Mouse (Mus musculus) small intestine, adult 2 months (tissue): ENCODE results near the gene AU040320. TPM values are rescaled to one million over a fixed set of nuclear protein-coding genes. Genes with fewer than 3 reads are reported as not detected.

Source experiments
- H3K27ac ChIP-seq: fragments of 200-500 bp; 2 replicates; pipeline ENCODE4 v1.5.1; 2012; ENCODE audit warnings: low read depth, low read length, control low read depth, inconsistent platforms; ENCODE audit not compliant: insufficient read depth
- H3K27me3 ChIP-seq: fragments of 200-500 bp; 2 replicates; pipeline ENCODE4 v1.6.1; 2012; ENCODE audit warnings: mild to moderate bottlenecking, moderate library complexity, low read length, inconsistent platforms; ENCODE audit not compliant: control insufficient read depth, insufficient read depth
- H3K36me3 ChIP-seq: fragments of 200-500 bp; 2 replicates; pipeline ENCODE4 v1.6.1; 2012; ENCODE audit warnings: mild to moderate bottlenecking, low read length, control low read depth, inconsistent platforms; ENCODE audit not compliant: control insufficient read depth, insufficient read depth
- H3K4me1 ChIP-seq: fragments of 200-500 bp; 2 replicates; pipeline ENCODE4 v1.6.1; 2012; ENCODE audit warnings: low read length, inconsistent platforms, mixed read lengths; ENCODE audit not compliant: control insufficient read depth, insufficient read depth, insufficient read length
- H3K4me3 ChIP-seq: fragments of 200-500 bp; 2 replicates; pipeline ENCODE4 v1.5.1; 2012; ENCODE audit warnings: low read depth, mild to moderate bottlenecking, control low read depth, inconsistent platforms, low read length, moderate library complexity
- CTCF ChIP-seq: fragments of 200-500 bp; IDR thresholded peaks from 2 replicates; pipeline ENCODE4 v1.5.1; 2012; ENCODE audit warnings: low read depth, mild to moderate bottlenecking, control low read depth, inconsistent platforms, low read length, moderate library complexity, mixed read lengths; ENCODE audit not compliant: insufficient replicate concordance, insufficient read length; ENCODE audit errors: extremely low read depth
- POLR2A ChIP-seq: fragments of 200-500 bp; IDR thresholded peaks from 2 replicates; pipeline ENCODE4 v1.6.1; 2012; ENCODE audit warnings: low read depth, mild to moderate bottlenecking, control low read depth, inconsistent platforms, low read length, moderate library complexity
- WGBS: fragments of 180-500 bp; shearing (Covaris S2); methylation state at CpG from one replicate; pipeline ENCODE4 v1.1.7; 2018; 5-methylcytosine and 5-hydroxymethylcytosine counted together
- polyA plus RNA-seq: library from polyadenylated mRNA; depleted of rRNA; stranded (reverse); fragments of >200 nt; gene quantifications from 2 replicates; pipeline ENCODE4 v1.2.3, GENCODE M21; 2012

The AU040320 gene
- polyA plus RNA-seq, 1 experiment = 182 TPM

- TF ChIP-seq POLR2A (no peak), CTCF (no peak)
- no peak overlapping the region for H3K27ac ChIP-seq
- WGBS = 92% methylated on average over 7 of the region's 7 CpGs
- H3K4me1 ChIP-seq = no peaks in the 10 kb centered on the region
- no peaks in the 10 kb centered on the region for H3K27me3 ChIP-seq
- H3K4me3 ChIP-seq = no peak overlapping the region
- H3K36me3 ChIP-seq = peaks cover 44% of the 10 kb centered on the region
Observed at GRCm38 (mm10) chr4:126792341-126793102, 39.2 kb downstream of the AU040320 start.

GRCm38 (mm10) chr4:126802174-126802573, 48.8 kb downstream of the AU040320 start:
- Histone ChIP-seq H3K27me3 (no peaks in the 10 kb centered on the region), H3K36me3 (peaks cover 7% of the 10 kb centered on the region), H3K27ac (no peak overlapping the region), H3K4me3 (no peak overlapping the region), H3K4me1 (peaks cover 10% of the 10 kb centered on the region)
- 97% methylated on average over 8 of the region's 8 CpGs for WGBS
- no peak for TF ChIP-seq POLR2A
- no peak for TF ChIP-seq CTCF

DNA sequence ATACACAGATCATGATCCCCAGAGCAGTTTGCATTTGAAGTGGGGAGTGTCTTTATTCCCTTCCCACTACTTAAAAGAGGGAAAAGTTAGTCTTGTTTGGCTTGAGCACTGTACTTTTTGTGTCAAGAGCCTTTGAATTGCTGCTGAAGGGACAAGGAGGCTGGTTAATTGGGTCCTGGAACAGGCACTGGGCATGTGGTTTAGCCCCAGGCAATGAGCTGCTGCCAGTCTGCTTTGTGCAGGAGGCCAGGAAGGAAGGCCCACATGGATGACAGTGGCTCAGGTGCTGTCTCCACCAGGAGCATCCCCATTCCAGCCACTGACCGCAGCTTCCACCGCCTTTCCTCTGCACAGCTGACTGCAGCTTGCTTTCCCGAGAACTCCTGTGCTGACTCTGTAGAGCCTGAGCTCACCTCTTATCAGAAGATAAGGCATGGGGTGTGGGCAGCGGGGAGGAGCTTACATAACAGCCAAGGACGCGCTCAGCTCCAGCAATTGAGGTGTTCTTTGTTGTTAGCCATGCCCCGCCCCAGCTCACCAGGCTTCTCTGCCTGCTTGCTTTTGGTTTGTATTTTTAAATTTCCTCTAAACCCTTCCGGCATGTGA, 50.0 kb downstream of the AU040320 start:
- H3K4me3 ChIP-seq = no peak overlapping the region
- no peak for TF ChIP-seq CTCF
- TF ChIP-seq POLR2A = no peak
- H3K27me3 ChIP-seq = no peaks in the 10 kb centered on the region
- H3K27ac ChIP-seq = peak overlapping the region; percentile 2; the same call in 1 of the 2 replicates
- H3K36me3 ChIP-seq = peaks cover 15% of the 10 kb centered on the region
- H3K4me1 ChIP-seq = peaks cover 10% of the 10 kb centered on the region
- 23% methylated on average over 8 of the region's 8 CpGs for WGBS

DNA sequence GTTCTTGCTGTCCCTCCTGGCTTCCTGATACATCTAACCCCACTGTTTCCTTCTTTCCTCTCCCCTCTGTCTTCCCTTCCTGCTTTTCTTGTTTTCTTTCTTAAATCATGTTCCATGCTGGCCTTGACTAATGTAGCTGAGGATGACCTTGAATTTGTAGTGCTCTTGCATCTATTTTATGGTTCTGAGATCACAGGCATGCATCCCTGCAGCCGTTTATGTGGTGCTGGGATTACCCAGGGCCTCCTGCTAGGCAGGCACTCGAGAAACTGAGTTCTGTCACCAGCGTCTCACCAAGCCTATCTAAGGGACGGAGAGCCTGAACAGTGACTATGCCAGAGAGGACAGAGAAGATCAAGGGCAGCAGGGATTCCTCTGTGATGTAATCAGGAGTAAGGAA, 52.4 kb downstream of the AU040320 start:
- 71% methylated on average over 4 of the region's 4 CpGs for WGBS
- TF ChIP-seq POLR2A (no peak), CTCF (no peak)
- H3K27me3 ChIP-seq = no peaks in the 10 kb centered on the region

DNA sequence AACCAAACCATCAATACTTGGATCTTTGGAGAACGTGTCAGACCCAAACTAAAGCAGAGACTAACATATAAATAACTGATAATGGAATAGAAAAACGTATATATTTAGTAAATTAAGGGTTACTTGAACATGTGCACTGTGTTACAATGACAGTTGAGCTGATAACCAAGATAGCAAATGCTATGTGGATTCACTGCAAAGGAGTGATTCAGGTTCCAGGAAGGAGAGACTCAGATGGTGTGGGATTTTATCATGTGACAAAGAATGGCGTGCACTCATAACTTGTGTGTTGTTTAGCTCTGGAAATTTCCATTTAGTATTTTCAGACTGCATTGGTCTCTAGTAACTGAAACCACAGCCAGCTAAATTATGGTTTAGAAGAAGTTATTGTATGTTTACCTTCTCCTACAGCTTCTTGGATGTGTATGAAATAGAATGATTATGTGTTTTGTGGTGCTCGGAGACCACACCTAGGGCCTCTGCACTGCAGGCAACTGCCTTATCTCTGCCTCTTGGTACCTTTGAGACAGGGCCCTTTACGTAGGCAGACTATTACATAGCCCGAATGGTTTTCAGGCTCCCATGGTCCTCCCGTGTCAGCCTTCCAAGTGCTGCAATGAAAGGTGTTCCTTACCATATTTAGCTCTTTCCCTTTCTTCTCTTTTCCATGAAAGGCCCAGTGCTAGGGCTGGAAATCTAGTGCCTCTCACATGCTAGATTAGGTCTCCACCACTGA, 53.5 kb downstream of the AU040320 start:
- WGBS = 79% methylated on average over 7 of the region's 7 CpGs
- no peak for TF ChIP-seq CTCF
- no peak for TF ChIP-seq POLR2A
- Histone ChIP-seq H3K4me1 (peaks cover 10% of the 10 kb centered on the region), H3K27ac (no peak overlapping the region), H3K36me3 (peaks cover 33% of the 10 kb centered on the region), H3K27me3 (no peaks in the 10 kb centered on the region), H3K4me3 (no peak overlapping the region)

More for the DNA sequence above, 52.4 kb downstream of the AU040320 start:
- no peak overlapping the region for H3K27ac ChIP-seq
- peaks cover 10% of the 10 kb centered on the region for H3K4me1 ChIP-seq
- H3K4me3 ChIP-seq = no peak overlapping the region
- H3K36me3 ChIP-seq = peaks cover 27% of the 10 kb centered on the region

DNA sequence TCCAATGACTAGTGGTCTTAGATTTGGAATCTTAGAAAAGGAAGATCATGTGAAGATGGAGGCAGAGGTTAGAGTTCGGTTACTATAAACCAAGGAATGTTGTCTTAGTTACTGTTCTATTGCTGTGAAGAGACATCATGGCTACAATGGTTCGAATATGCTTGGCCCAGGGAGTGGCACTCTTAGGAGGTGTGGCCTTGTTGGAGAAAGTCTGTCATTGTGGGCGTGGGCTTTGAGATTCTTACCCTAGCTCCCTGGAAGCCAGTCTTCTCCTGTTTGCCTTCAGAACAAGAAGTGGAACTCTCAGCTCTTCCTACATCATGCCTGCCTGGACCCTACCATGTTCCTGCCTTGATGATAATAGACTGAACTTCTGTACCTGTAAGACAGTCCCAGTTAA, 57.2 kb downstream of the AU040320 start:
- no peaks in the 10 kb centered on the region for H3K27me3 ChIP-seq
- 78% methylated on average over 3 of the region's 3 CpGs for WGBS
- no peak for TF ChIP-seq CTCF
- no peak for TF ChIP-seq POLR2A
- H3K4me1 ChIP-seq = no peaks in the 10 kb centered on the region; the same call in 1 of the 2 replicates
- peaks cover 46% of the 10 kb centered on the region for H3K36me3 ChIP-seq
- H3K4me3 ChIP-seq = no peak overlapping the region
- no peak overlapping the region for H3K27ac ChIP-seq

DNA sequence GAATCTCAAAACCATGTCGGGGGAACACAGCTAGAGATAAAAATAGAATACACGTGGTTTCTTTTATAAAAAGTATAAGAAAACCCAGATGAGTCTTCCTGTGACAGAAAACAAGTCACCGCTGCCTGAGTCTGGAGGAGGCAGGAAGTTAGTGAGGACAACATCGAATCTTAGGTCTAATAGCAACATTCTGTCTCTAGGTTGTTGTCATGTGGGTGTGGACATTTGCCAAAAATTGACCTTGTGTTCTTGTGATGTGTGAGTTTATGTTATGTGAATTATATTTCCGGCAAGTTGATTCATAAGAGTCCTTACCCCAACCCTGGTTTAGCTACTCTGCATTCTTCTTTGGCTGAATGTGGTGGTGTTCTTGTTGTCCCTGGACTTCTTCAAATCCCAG, 59.9 kb downstream of the AU040320 start:
- no peak for TF ChIP-seq POLR2A
- no peak for TF ChIP-seq CTCF
- H3K27me3 ChIP-seq = no peaks in the 10 kb centered on the region
- H3K4me3 ChIP-seq = no peak overlapping the region
- H3K4me1 ChIP-seq = no peaks in the 10 kb centered on the region; the same call in 1 of the 2 replicates
- H3K36me3 ChIP-seq = peaks cover 54% of the 10 kb centered on the region
- 69% methylated on average over 5 of the region's 5 CpGs for WGBS
- H3K27ac ChIP-seq = 0 out of 2 replicates have a peak overlapping the region, but pooled peaks have one; percentile 40
